Mouse (Mus musculus) spleen, embryonic (tissue): ENCODE measurements around the gene Cdh22.

Source experiments
- CTCF ChIA-PET: fragments of 350-600 bp; sonication (Branson Sonifier 250); formaldehyde crosslinking; loops from one replicate; lab custom pipeline; 2022; lab: Charles Lee

The Cdh22 gene

DNA sequence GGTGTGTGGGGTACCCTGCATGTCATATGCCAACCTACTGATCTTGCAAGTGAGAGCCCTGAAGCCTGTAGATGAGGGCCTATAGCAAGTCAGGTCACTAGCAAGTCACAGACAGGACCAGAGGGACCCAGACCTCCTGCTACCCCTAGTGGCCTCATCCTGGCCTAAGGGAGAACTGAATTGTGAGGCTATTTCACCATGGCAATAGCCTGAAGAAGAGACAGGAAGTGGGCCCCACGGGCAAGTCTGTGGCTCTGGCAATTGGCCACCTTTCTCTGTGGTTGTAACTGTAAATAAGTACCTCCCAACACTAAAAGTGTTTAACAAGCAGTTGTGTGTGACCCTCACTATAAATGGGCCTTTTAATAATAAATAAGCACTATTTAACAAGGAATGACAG lies 16.2 kb upstream of the Cdh22 start:
- CTCF ChIA-PET: no interaction called here

GRCm38 (mm10) chr2:165248967-165249366 lies 14.3 kb upstream of the Cdh22 start:
- CTCF ChIA-PET: interaction anchor here (0.6 kb wide), 1 partner anchor 294 kb away, joined by 3 read pairs; no protein-coding TSS in a partner anchor

- CTCF ChIA-PET: interaction anchor here (0.6 kb wide), 2 partner anchors 16 to 105 kb away, joined by 3 to 9 read pairs; no protein-coding TSS in a partner anchor
Observed at GRCm38 (mm10) chr2:165246349-165246748, 11.7 kb upstream of the Cdh22 start.

DNA sequence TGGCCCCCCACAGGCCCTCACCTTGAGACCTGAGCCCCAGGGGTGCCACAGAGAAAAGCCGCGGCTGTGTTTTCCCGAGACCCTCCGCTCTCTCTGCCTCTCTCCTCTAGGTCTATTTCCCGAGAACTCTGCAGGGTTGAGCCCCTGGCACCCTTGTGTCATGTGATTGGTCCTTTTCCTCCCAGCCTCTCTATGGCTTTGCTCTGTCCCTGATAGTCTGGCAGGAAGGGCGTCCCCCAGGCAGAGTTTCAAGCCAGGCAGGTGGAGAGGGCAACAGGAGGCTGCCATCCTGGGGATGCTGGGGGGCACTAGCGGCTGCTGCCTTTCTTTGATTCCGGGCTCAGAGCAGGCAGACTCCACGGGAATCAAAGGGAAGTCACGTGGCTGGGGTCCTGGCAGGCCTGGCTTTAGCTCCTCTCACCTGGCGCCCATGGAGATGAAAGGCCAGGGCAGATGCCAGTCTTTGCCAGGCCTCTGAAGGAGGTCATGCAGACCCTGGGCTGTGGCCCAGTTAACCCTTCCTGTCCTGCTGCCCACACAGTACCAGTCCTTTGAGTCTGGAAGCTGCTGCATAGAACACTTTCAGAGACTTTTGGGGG lies 8.6 kb upstream of the Cdh22 start:
- CTCF ChIA-PET: no interaction called here

- CTCF ChIA-PET: no interaction called here
Observed at GRCm38 (mm10) chr2:165242575-165242974, 7.9 kb upstream of the Cdh22 start.

- CTCF ChIA-PET: no interaction called here
Observed at GRCm38 (mm10) chr2:165241786-165242185, 7.1 kb upstream of the Cdh22 start.

- CTCF ChIA-PET: no interaction called here
Observed at GRCm38 (mm10) chr2:165240371-165240770, 5.7 kb upstream of the Cdh22 start.

DNA sequence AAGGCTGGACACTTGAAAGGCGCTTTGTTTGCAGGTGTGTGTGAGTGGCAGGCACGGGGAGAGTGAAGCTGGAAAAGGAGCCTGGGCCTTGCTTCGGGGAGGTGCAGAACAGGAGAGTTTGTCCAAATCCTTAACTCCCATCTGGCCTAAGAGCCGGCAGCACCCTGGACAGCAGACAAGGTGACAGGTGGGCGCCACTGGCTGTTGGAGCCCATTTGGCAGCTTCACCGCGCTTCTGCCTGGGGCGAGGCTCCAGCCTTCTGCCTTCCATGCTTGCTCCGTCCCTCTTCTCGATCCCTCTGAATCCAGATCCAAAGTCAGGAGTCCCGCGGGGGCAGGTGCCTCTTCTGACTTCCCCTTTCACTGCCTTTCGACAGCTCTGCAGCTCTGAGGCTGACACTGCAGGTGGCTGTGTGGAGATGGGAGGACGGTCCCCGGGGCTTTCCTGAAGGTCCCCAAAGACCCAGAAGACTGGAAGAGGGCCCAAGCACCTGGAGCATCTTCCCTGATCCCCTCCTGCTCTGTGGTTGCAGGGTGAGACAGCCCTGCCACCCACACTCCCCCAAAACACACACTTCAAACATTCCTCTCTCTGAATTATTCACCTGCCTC lies 5.0 kb upstream of the Cdh22 start:
- CTCF ChIA-PET: no interaction called here

DNA sequence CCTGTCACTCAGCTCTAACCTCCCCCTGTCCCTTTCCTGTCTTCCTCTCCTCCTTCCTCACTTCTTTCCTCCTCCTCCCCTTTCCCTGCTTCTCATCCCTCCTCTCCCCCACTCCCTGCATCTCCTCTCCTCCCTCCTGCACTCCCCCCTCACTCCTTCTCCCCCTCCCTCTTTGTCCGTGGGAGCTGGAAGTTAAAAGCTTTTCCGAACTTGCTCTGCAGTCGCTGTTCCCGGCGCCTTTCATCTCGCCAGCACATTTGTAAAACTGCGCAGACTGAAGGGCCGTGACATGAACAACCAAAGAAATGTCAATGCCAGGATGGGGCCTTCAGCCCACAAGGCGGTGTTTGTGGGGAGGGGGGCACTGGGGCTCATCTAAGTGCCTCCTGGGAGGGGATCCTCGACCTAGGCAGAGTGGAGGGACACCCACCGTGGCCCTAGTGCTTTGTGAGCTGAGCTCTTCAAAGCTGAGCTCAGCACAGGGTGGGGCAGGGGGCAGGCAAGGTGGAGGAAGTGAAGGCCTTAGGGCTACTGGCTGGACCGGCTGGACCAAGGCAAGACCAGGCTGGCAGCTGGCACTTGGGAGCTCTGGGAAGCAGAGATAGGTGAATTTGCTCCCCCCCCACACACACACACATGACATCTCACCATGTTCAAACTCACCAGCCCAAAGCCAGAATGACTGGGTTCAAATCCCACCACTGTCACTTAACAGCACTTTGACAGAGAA lies 3.9 kb upstream of the Cdh22 start:
- CTCF ChIA-PET: no interaction called here

DNA sequence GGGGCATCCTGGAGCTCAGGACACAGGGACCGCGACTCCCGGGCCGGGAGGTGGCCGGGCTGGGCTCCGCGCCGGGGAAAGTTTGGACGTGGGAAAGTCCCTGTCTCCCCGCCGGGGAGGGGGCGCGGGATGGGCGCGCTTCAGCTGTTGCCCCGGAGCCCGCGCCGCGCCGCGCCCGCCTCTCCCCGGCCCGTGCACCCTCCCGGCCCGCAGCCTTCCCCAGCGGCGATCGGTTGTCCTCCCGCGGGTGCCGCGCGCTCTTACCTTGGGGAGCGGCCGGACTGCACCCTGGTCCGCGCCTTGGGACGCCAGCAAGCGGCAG lies 401 bp downstream of the Cdh22 start:
- CTCF ChIA-PET: no interaction called here

- CTCF ChIA-PET: no interaction called here
Observed at GRCm38 (mm10) chr2:165233491-165234290, 962 bp downstream of the Cdh22 start.

DNA sequence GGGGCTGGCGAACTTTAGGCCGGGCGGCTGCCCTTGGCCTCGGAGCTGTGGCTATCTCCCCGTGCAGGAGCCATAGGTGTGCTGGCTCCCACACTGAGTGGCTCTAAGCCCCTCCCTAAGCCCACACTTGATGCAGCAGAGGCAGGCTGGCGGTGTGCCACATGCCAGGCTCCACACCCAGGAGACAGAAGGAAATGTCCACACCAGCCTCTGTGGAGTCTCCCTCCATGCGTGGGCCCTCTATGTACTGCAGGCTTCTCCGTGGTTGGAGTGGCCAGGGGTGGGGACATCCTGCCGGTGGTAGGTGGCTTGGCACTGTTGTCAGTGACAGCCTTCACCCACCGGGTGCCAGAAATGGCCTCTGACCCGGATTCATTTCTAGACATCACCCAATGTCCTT lies 5.6 kb downstream of the Cdh22 start:
- CTCF ChIA-PET: no interaction called here

- CTCF ChIA-PET: no interaction called here
Observed at GRCm38 (mm10) chr2:165223837-165224236, 10.8 kb downstream of the Cdh22 start.

DNA sequence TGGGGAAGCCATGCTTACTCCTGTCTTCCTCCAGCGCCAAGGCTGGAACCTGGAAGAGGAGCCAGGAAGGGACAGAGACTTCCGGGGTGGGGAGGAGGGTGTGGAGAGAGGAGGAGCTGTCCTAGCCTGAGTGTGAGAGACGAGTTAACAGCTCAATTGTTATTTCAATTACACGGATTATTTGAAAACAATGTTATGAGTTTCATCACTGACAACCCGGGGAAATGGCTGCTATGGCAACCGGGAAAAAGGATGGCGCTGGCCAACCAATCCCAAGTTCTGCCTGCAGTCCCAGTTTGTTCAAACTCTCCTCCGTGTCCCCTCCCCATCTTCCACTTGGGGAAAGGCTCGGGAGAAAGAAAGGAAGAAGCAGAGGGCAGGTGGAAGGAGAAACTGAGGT lies 12.7 kb downstream of the Cdh22 start:
- CTCF ChIA-PET: no interaction called here

DNA sequence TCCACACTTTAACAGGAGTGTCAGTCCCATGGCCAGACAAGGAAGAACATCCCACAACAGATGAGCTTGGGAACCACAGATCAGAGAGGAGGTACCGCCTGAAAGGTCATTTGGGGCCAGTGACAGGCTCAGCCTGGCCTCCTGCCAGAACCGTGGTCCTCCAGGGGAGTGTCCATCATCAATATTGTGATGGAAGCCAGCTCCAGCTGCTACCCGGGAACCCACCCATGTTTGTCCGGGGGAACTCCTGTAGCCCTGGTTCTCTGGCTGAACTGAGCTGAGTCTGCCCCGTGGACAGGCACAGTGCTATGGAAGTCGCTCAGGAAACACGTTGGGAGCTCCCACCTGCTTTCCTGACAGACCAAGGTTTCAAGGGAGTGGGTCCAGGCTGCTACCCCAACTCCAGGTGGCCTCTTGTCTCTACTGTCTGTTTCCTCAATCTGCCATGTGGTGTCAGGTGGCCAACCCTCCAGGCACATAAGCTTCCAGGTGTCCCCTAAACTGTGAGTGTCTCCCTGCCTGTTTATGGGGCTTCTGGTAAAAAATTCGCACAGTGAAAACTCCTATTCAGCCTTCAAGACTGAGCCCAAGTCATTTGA lies 14.2 kb downstream of the Cdh22 start:
- CTCF ChIA-PET: no interaction called here

- CTCF ChIA-PET: no interaction called here
Observed at GRCm38 (mm10) chr2:165218954-165219353, 15.7 kb downstream of the Cdh22 start.

GRCm38 (mm10) chr2:165217361-165218149 lies 17.1 kb downstream of the Cdh22 start:
- CTCF ChIA-PET: no interaction called here

GRCm38 (mm10) chr2:165215103-165215951 lies 19.3 kb downstream of the Cdh22 start:
- CTCF ChIA-PET: no interaction called here

- CTCF ChIA-PET: no interaction called here
Observed at GRCm38 (mm10) chr2:165211426-165212079, 23.1 kb downstream of the Cdh22 start.

GRCm38 (mm10) chr2:165210948-165211347 lies 23.7 kb downstream of the Cdh22 start:
- CTCF ChIA-PET: no interaction called here
